11 mouse cellular contexts compared by ENCODE assay signal in genomic region chr7:34596531-34597235, GRCm38 (mm10). TPM values are rescaled to one million over a fixed set of nuclear protein-coding genes. Genes with fewer than 3 reads are reported as not detected.
DNase-seq lines count a peak whose midpoint lies in the region; ATAC-seq and TF ChIP-seq lines count a peak whose summit lies in the region.
"Had no signal": no experiment of that assay in that cellular context is flagged by ENCODE, and none has a peak within 500 bp of the region (broad histone marks: within the 10 kb centered on the region; RNA-seq: fewer than 3 reads in every experiment).

No protein-coding gene starts in this region.

- ATAC-seq in embryonic facial prominence, embryonic 14.5 days (ENCODE audit: low read depth) = no peak
- ATAC-seq in hindbrain, embryonic 16.5 days = peak; percentile 31; the same call in 1 of the 2 replicates
- no peak for ATAC-seq in limb, embryonic 15.5 days (ENCODE audit: insufficient number of reproducible peaks, low FRiP score, low TSS enrichment, low read depth)
- ATAC-seq in intestine, postnatal 0 days = no peak
- ATAC-seq: lung, postnatal 0 days had no signal

- no peak overlapping the region for H3K4me3 ChIP-seq in layer of hippocampus, adult 2 months
- no peak overlapping the region for H3K4me3 ChIP-seq in embryonic facial prominence, embryonic 14.5 days (ENCODE audit: low read depth, low read length)
- H3K4me3 ChIP-seq in hindbrain, embryonic 16.5 days (ENCODE audit: low read length) = no peak overlapping the region
- H3K4me3 ChIP-seq in limb, embryonic 15.5 days = no peak overlapping the region
- H3K4me3 ChIP-seq in intestine, postnatal 0 days (ENCODE audit: low read depth, low read length) = no peak overlapping the region

- H3K9me3 ChIP-seq in embryonic facial prominence, embryonic 14.5 days (ENCODE audit: control insufficient read depth, low read length) = no peaks in the 10 kb centered on the region
- H3K9me3 ChIP-seq in hindbrain, embryonic 16.5 days (ENCODE audit: control insufficient read depth, low read length) = no peaks in the 10 kb centered on the region
- no peaks in the 10 kb centered on the region for H3K9me3 ChIP-seq in limb, embryonic 15.5 days
- H3K9me3 ChIP-seq in intestine, postnatal 0 days (ENCODE audit: control insufficient read depth) = no peaks in the 10 kb centered on the region

- no peak overlapping the region for H3K4me2 ChIP-seq in embryonic facial prominence, embryonic 14.5 days (ENCODE audit: low read depth, low read length)
- H3K4me2 ChIP-seq in hindbrain, embryonic 16.5 days (ENCODE audit: low read length) = peak overlapping the region; percentile 12
- H3K4me2 ChIP-seq in limb, embryonic 15.5 days = no peak overlapping the region
- H3K4me2 ChIP-seq in intestine, postnatal 0 days (replicated peaks; ENCODE audit: low read depth) = no peak overlapping the region

- H3K27ac ChIP-seq in layer of hippocampus, adult 2 months = peak overlapping the region; percentile 49; the same call in 1 of the 2 replicates
- H3K27ac ChIP-seq in embryonic facial prominence, embryonic 14.5 days (replicated peaks; ENCODE audit: low read depth, low read length) = no peak overlapping the region
- H3K27ac ChIP-seq in hindbrain, embryonic 16.5 days (ENCODE audit: low read depth, low read length) = no peak overlapping the region
- H3K27ac ChIP-seq in limb, embryonic 15.5 days = 0 out of 2 replicates have a peak overlapping the region, but pooled peaks have one; percentile 51
- H3K27ac ChIP-seq in intestine, postnatal 0 days (ENCODE audit: low read depth, low read length) = no peak overlapping the region

- H3K4me1 ChIP-seq in embryonic facial prominence, embryonic 14.5 days (ENCODE audit: control insufficient read depth, insufficient read depth, low read length) = peaks cover 19% of the 10 kb centered on the region
- peaks cover 5% of the 10 kb centered on the region for H3K4me1 ChIP-seq in hindbrain, embryonic 16.5 days (ENCODE audit: control insufficient read depth, insufficient read depth, low read depth, low read length)
- H3K4me1 ChIP-seq in limb, embryonic 15.5 days = peaks cover 31% of the 10 kb centered on the region
- no peaks in the 10 kb centered on the region for H3K4me1 ChIP-seq in intestine, postnatal 0 days (replicated peaks; ENCODE audit: control insufficient read depth, insufficient read depth, low read length)

- TF ChIP-seq CTCF in layer of hippocampus, adult 2 months (conservative IDR thresholded peaks at IDR 0.05) = no peak
- TF ChIP-seq CTCF in intestine, postnatal 0 days (IDR thresholded peaks at IDR 0.05; ENCODE audit: low read depth) = no peak

- no peaks in the 10 kb centered on the region for H3K27me3 ChIP-seq in embryonic facial prominence, embryonic 14.5 days (replicated peaks; ENCODE audit: control insufficient read depth, insufficient read depth, low read length)
- H3K27me3 ChIP-seq in hindbrain, embryonic 16.5 days (replicated peaks; ENCODE audit: control insufficient read depth, insufficient read depth, low read length) = no peaks in the 10 kb centered on the region
- no peaks in the 10 kb centered on the region for H3K27me3 ChIP-seq in limb, embryonic 15.5 days
- H3K27me3 ChIP-seq in intestine, postnatal 0 days (replicated peaks; ENCODE audit: control insufficient read depth, insufficient read depth, low read length) = no peaks in the 10 kb centered on the region

- WGBS in embryonic facial prominence, embryonic 14.5 days = 29% methylated on average over 12 of the region's 14 CpGs
- 41% methylated on average over 14 of the region's 14 CpGs for WGBS in hindbrain, embryonic 16.5 days
- WGBS in limb, embryonic 15.5 days = 22% methylated on average over 14 of the region's 14 CpGs
- 66% methylated on average over 14 of the region's 14 CpGs for WGBS in intestine, postnatal 0 days

- no peaks in the 10 kb centered on the region for H3K36me3 ChIP-seq in embryonic facial prominence, embryonic 14.5 days (ENCODE audit: control insufficient read depth, insufficient read depth, low read length)
- no peaks in the 10 kb centered on the region for H3K36me3 ChIP-seq in hindbrain, embryonic 16.5 days (ENCODE audit: control insufficient read depth, insufficient read depth, low read length)
- no peaks in the 10 kb centered on the region for H3K36me3 ChIP-seq in limb, embryonic 15.5 days
- H3K36me3 ChIP-seq in intestine, postnatal 0 days (ENCODE audit: control insufficient read depth, insufficient read depth) = no peaks in the 10 kb centered on the region

- peak in 1 of 2 experiments; percentile 8 for DNase-seq in layer of hippocampus, adult 2 months (ENCODE audit: low spot score in 2 of 2)
- no peak for DNase-seq in layer of hippocampus, adult 18-20 months (ENCODE audit: low spot score in 2 of 2)
- DNase-seq in embryonic facial prominence, embryonic 14.5 days (ENCODE audit: low spot score) = peak; percentile 33
- DNase-seq in heart, adult 9 months (ENCODE audit: low spot score in 2 of 2) = no peak
- no peak for DNase-seq in adipocyte (ENCODE audit: low spot score)
- DNase-seq: heart, postnatal 10 days; thymus, adult 2 months had no signal

- no peak overlapping the region for H3K9ac ChIP-seq in embryonic facial prominence, embryonic 14.5 days (ENCODE audit: low read depth, low read length)
- no peak overlapping the region; the same call in 1 of the 2 replicates for H3K9ac ChIP-seq in hindbrain, embryonic 16.5 days (ENCODE audit: low read depth, low read length)
- no peak overlapping the region for H3K9ac ChIP-seq in limb, embryonic 15.5 days
- H3K9ac ChIP-seq in intestine, postnatal 0 days (ENCODE audit: low read depth, low read length) = no peak overlapping the region

RNA-seq across cellular contexts. Expression of gene Kctd15, which starts 59.8 kb away (rescaled TPM):
- total RNA-seq in layer of hippocampus, adult 2 months (2021) = 10 to 100 TPM; 11.2 to 11.5 TPM
- 10 to 100 TPM; 12.3 to 15.1 TPM for total RNA-seq in layer of hippocampus, adult 18-20 months (2021)
- polyA plus RNA-seq in embryonic facial prominence, embryonic 14.5 days (2014; fragmentation: Nextera tagmentation; extraction: Ambion mirVana) = 13.7 and 15.7 TPM in 2 replicates
- polyA plus RNA-seq in hindbrain, embryonic 16.5 days (2015; fragmentation: Nextera tagmentation; extraction: Ambion mirVana) = 18.0 and 21.6 TPM in 2 replicates
- polyA plus RNA-seq in limb, embryonic 15.5 days (2015; fragmentation: Nextera tagmentation; extraction: Ambion mirVana) = 29.4 and 32.6 TPM in 2 replicates
- polyA plus RNA-seq in intestine, postnatal 0 days (2015; fragmentation: Nextera tagmentation; extraction: Ambion mirVana) = 6.7 and 6.9 TPM in 2 replicates

Comparison
In these comparisons a context has a peak if more than half of its experiments do, and no peak if none do; other contexts are left out.
1. H3K27ac ChIP-seq: peak in layer of hippocampus, adult 2 months (single experiment) and limb, embryonic 15.5 days (single experiment); none in embryonic facial prominence, embryonic 14.5 days (single experiment), hindbrain, embryonic 16.5 days (single experiment) and intestine, postnatal 0 days (single experiment).